Mouse (Mus musculus): ENCODE measurements around the gene Cdkn1a. TPM values are rescaled to one million over a fixed set of nuclear protein-coding genes. Genes with fewer than 3 reads are reported as not detected.

The Cdkn1a gene
- polyA plus RNA-seq, 1 experiment, result 17.7 TPM

- TF ChIP-seq CTCF (IDR thresholded peaks at IDR 0.05; ENCODE audit: extremely low read depth, insufficient read depth, low read length) (no peak), POLR2A (IDR thresholded peaks at IDR 0.05; ENCODE audit: extremely low read depth, insufficient read depth, low read length) (no peak)
- Histone ChIP-seq H3K4me1 (ENCODE audit: control insufficient read depth, insufficient read depth, low read length) (no peaks in the 10 kb centered on the region), H3K4me3 (ENCODE audit: insufficient read depth, low read length) (no peak overlapping the region), H3K27ac (ENCODE audit: insufficient read depth, low read length) (no peak overlapping the region)
Observed at GRCm38 (mm10) chr17:29149766-29150165, 59.0 kb downstream of the Cdkn1a start.

Other genes starting within 250 kb of the Cdkn1a start
- gene Pnpla1, start 232.6 kb upstream of the Cdkn1a start, polyA plus RNA-seq (2012; rRNA removed), result 0.32 and 0.40 TPM in 2 replicates
- 7.6 and 7.9 TPM in 2 replicates for gene 4930539E08Rik, start 175.7 kb upstream of the Cdkn1a start, polyA plus RNA-seq (2012; rRNA removed)
- not detected in 2 replicates for gene Pxt1, start 147.1 kb upstream of the Cdkn1a start, polyA plus RNA-seq (2012; rRNA removed)
- 46.5 and 50.0 TPM in 2 replicates for gene Kctd20, start 139.0 kb upstream of the Cdkn1a start, polyA plus RNA-seq (2012; rRNA removed)
- 62.0 and 69.6 TPM in 2 replicates for gene Stk38, start 83.0 kb upstream of the Cdkn1a start, polyA plus RNA-seq (2012; rRNA removed)
- gene Srsf3, start 58.3 kb upstream of the Cdkn1a start, polyA plus RNA-seq (2012; rRNA removed), result 107 and 110 TPM in 2 replicates
- gene Rab44, start 23.2 kb downstream of the Cdkn1a start, polyA plus RNA-seq (2012; rRNA removed), result 0.13 and 0.19 TPM in 2 replicates
- gene Cpne5, start 147.2 kb downstream of the Cdkn1a start, polyA plus RNA-seq (2012; rRNA removed), result 91.3 and 107 TPM in 2 replicates
- 22.3 and 23.5 TPM in 2 replicates for gene Ppil1, start 173.2 kb downstream of the Cdkn1a start, polyA plus RNA-seq (2012; rRNA removed)
- gene BC004004, start 177.8 kb downstream of the Cdkn1a start, polyA plus RNA-seq (2012; rRNA removed), result 83.8 and 92.1 TPM in 2 replicates
- 0.36 and 0.67 TPM in 2 replicates for gene Pi16, start 226.7 kb downstream of the Cdkn1a start, polyA plus RNA-seq (2012; rRNA removed)